Mouse (Mus musculus): ENCODE data around the gene Srp14. TPM values are rescaled to one million over a fixed set of nuclear protein-coding genes. Genes with fewer than 3 reads are reported as not detected.

Srp14 gene
- polyA plus RNA-seq, 1 experiment: 142 TPM

DNA sequence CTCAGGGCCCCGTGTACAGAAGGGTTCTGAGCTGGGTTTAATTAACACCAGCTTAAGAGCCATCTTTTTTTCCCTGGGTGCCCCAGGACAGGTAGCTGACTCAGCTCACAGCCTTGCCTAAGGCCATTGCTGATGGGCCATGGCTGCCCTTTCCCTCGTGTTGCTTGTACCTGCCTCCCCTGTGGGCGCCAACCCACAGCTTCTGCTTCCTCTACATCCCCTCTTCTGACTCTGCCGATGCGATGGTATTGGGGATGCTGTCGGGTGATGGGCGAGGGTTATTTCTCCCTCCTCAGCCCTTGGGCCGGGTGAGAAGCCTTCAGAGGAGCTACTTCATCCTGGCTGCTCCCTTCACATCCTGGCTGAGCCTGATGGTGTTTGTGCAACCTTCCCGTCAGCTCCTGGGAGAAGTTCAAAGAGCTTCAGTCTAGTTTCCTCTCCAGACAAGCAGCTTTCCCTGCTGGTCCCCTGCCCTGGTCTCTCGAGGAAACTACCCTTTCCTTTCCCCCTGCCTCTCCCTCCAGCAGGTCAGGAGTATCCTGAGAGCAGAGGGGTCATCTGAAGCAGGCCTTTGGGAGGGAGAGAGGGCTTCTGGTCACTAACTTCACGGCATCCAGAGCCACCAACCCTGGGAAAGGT, 32.4 kb upstream of the Srp14 start:
- H3K4me1 ChIP-seq (ENCODE audit: control insufficient read depth, insufficient read depth, low read length): no peaks in the 10 kb centered on the region
- WGBS: 21% methylated on average over 11 of the region's 11 CpGs
- TF ChIP-seq POLR2A (IDR thresholded peaks at IDR 0.05; ENCODE audit: borderline replicate concordance, control insufficient read depth, low read depth, low read length) (no peak), CTCF (IDR thresholded peaks at IDR 0.05; ENCODE audit: control insufficient read depth, insufficient read depth, low read length) (no peak)
- no peak overlapping the region for H3K27ac ChIP-seq (ENCODE audit: control insufficient read depth, insufficient read depth, low read depth, low read length, poor library complexity)
- H3K4me3 ChIP-seq (replicated peaks; ENCODE audit: control insufficient read depth, low read depth, low read length): no peak overlapping the region

DNA sequence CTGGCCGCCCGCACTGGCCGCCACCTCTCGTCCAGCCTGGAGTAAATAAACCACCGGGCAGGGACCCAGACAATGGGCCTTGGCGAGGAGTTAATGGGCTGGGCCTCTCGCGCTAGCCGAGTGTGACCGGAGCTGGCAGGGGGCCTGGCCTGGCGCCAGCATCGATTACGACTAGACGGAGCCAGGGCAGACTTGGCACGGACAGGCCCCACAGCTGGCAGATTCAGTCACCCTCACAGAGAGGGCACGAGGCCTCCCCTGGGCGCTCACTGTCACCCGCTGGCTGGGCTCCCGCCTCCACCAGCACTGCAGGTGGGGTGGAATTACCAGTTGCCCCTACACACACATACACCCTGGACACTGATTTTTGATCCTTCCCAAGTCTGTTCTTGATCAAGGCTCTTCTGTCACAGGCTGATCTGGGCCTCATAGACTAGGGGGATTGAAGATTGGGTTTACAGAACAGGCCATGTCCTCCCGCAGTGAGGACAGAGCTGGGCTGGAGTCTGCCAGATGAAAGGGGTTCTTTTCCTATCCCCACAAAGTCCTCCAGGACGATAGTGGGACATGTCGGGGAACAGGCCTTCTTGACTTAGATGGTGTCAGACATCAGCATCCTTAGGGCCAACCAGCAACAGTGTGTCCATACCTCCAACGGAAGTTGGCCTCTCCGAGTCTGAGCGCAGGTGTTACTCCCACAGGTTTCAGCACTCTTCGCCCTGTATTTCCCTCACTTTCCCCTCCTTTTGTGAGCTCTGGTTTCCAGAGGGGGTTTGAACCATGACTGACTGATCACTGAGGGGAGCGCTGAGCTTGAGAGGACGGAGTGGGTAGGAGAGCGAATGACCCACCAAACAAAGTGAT, 31.2 kb upstream of the Srp14 start:
- no peak overlapping the region; the same call in 1 of the 2 replicates for H3K27ac ChIP-seq (ENCODE audit: control insufficient read depth, insufficient read depth, low read depth, low read length, poor library complexity)
- no peaks in the 10 kb centered on the region for H3K4me1 ChIP-seq (ENCODE audit: control insufficient read depth, insufficient read depth, low read length)
- TF ChIP-seq POLR2A (IDR thresholded peaks at IDR 0.05; ENCODE audit: borderline replicate concordance, control insufficient read depth, low read depth, low read length): no peak
- no peak for TF ChIP-seq CTCF (IDR thresholded peaks at IDR 0.05; ENCODE audit: control insufficient read depth, insufficient read depth, low read length)
- no peak overlapping the region for H3K4me3 ChIP-seq (replicated peaks; ENCODE audit: control insufficient read depth, low read depth, low read length)
- 83% methylated on average over 29 of the region's 29 CpGs for WGBS

DNA sequence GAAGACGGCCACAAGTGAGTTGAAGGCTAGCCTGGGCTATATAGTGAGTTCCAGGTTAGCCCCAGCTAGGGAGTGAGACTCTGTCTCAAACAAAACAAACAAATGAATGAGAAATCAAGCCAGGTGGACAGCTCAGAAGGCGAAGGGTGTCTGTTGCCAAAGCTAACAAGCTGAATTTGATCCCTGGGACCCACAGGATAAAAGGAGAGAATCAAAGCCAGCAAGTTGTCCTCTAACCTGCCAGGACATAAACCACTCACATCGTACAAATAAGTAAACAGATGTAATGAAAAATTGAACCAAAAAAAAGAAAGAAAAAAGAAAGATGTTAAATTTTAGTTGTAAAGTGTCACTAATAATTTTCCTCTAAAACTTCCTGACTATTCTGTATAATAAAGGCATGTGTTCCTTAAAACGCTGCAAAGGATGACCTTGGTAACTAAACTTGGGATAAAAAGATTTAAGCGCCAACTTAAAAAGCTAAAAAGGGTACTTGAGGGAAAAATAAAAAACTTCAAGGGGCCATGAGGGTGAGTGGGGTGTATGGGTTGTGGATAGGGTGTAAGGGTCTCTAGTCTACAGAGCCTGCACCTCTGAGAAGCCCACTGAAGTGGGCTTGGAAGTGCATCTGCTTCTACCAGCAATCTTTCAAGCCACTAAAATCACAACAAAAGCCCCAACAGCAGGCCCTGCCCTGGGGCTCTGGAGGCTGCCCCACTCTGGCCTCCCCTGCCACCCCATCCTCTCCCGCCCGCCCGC, 30.4 kb upstream of the Srp14 start:
- no peak overlapping the region for H3K4me3 ChIP-seq (replicated peaks; ENCODE audit: control insufficient read depth, low read depth, low read length)
- TF ChIP-seq POLR2A (IDR thresholded peaks at IDR 0.05; ENCODE audit: borderline replicate concordance, control insufficient read depth, low read depth, low read length) (no peak), CTCF (IDR thresholded peaks at IDR 0.05; ENCODE audit: control insufficient read depth, insufficient read depth, low read length) (no peak)
- no peak overlapping the region for H3K27ac ChIP-seq (ENCODE audit: control insufficient read depth, insufficient read depth, low read depth, low read length, poor library complexity)
- WGBS: 88% methylated on average over 8 of the region's 8 CpGs
- no peaks in the 10 kb centered on the region for H3K4me1 ChIP-seq (ENCODE audit: control insufficient read depth, insufficient read depth, low read length)

DNA sequence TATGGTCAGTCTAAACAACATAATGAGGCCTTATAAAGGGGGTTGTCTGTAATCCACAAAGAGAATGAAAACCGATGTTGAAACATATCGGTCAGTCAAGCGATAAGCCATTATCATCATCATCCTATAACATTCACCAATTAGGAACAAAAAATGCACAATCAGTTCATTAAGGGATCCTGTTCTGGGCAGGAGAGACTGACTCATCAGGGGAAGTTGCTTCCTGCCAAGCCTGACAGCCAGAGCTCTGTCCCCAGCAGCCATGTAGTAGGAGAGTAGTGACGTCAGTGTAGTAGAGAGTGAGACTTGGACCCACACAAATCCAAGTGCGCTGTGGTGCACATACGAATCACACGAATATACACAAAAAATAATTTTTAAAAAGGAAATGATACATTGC, 27.6 kb upstream of the Srp14 start:
- 73% methylated on average over 7 of the region's 7 CpGs for WGBS
- TF ChIP-seq CTCF (IDR thresholded peaks at IDR 0.05; ENCODE audit: control insufficient read depth, insufficient read depth, low read length) (no peak), POLR2A (IDR thresholded peaks at IDR 0.05; ENCODE audit: borderline replicate concordance, control insufficient read depth, low read depth, low read length) (no peak)
- H3K4me3 ChIP-seq (replicated peaks; ENCODE audit: control insufficient read depth, low read depth, low read length): no peak overlapping the region

DNA sequence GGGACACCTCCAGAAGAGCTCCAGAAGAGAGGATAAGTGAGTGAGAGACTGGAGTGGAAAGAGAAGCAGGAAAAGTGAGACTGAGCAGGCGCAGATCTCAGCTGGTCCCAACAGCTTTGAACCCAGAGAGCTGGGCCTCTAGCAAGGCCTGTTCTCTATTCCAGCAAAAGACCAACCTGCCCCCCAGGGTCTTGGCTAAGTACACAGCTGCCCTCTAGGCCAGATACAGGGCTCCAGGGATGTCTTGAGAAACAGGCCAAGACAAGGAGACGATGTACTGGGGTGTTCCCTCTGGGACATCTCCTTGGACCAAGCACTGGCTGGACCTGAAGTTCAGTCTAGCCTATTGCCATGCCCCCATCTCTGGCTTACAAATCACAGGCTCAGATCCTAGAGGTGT, 20.7 kb upstream of the Srp14 start:
- H3K27ac ChIP-seq (ENCODE audit: control insufficient read depth, insufficient read depth, low read depth, low read length, poor library complexity): no peak overlapping the region
- H3K4me3 ChIP-seq (replicated peaks; ENCODE audit: control insufficient read depth, low read depth, low read length): no peak overlapping the region
- H3K4me1 ChIP-seq (ENCODE audit: control insufficient read depth, insufficient read depth, low read length): no peaks in the 10 kb centered on the region; the same call in 1 of the 2 replicates
- 69% methylated on average over 2 of the region's 2 CpGs for WGBS
- TF ChIP-seq POLR2A (IDR thresholded peaks at IDR 0.05; ENCODE audit: borderline replicate concordance, control insufficient read depth, low read depth, low read length) (no peak), CTCF (IDR thresholded peaks at IDR 0.05; ENCODE audit: control insufficient read depth, insufficient read depth, low read length) (no peak)

More for the DNA sequence above, 27.6 kb upstream of the Srp14 start:
- Histone ChIP-seq H3K4me1 (ENCODE audit: control insufficient read depth, insufficient read depth, low read length) (no peaks in the 10 kb centered on the region; the same call in 1 of the 2 replicates), H3K27ac (ENCODE audit: control insufficient read depth, insufficient read depth, low read depth, low read length, poor library complexity) (no peak overlapping the region)

DNA sequence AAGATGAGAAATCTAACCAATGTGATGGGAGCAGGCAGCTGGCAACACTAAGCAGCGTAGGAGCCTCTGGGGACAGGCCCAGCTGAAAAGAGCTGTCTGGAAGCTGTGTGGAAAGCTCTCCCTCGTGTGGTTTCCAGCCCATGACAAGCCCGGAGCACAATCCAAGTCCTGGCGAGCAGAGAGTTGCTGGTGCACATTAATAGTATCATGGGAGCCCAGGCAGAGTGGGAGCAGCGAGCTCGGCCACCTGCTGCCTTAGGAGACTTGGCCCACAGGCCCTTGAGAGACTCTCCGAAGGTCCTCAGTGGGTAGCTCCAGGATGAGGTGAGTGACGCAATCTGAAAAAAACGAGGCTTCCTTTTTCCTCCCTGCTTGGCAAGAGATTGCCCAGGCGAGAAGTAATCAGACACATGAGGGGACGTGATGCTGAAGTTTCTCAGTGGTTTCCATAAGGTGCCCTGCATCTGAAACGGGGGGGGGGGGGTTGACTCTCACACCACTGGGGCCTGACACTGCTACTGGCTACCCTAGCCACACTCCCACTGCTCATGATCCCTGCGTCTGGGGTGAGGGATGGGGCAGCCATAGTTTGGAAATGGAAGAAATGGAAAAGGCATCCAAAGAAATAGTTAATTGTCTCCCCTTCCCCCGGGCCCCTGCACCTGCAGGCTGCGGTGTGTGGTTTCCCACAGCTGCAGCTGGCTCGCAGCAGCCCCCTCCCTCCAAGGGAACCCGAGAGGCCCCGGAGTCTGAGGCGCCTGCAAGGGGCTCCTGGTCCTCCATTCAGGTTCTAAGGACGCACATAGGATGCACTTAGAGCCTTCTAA, 19.8 kb upstream of the Srp14 start:
- TF ChIP-seq POLR2A (IDR thresholded peaks at IDR 0.05; ENCODE audit: borderline replicate concordance, control insufficient read depth, low read depth, low read length) (no peak), CTCF (IDR thresholded peaks at IDR 0.05; ENCODE audit: control insufficient read depth, insufficient read depth, low read length) (no peak)

DNA sequence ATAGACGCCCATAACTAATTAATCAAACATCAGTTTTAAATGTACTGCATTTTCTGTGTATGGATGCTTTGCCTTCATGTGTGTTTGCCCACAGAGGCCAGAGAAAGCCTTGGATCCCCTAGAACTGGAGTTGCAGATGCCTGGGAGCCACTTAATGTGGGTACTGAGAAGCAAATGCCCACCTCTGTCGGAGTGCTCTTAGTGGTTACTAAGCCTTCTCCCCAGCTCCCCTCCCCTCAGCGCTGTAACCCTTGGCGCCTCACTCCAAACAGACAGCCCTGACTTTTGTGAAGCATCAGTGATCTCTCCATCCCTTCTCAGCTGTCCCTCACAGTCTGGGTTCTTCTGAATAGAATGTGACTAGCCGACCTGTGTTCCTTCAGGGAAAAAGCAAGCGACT, 19.0 kb upstream of the Srp14 start:
- TF ChIP-seq POLR2A (IDR thresholded peaks at IDR 0.05; ENCODE audit: borderline replicate concordance, control insufficient read depth, low read depth, low read length) (no peak), CTCF (IDR thresholded peaks at IDR 0.05; ENCODE audit: control insufficient read depth, insufficient read depth, low read length) (no peak)
- H3K4me1 ChIP-seq (ENCODE audit: control insufficient read depth, insufficient read depth, low read length): no peaks in the 10 kb centered on the region; the same call in 1 of the 2 replicates
- no peak overlapping the region for H3K27ac ChIP-seq (ENCODE audit: control insufficient read depth, insufficient read depth, low read depth, low read length, poor library complexity)
- WGBS: 66% methylated on average over 6 of the region's 6 CpGs
- H3K4me3 ChIP-seq (replicated peaks; ENCODE audit: control insufficient read depth, low read depth, low read length): no peak overlapping the region

More for the DNA sequence above, 19.8 kb upstream of the Srp14 start:
- no peak overlapping the region; the same call in 1 of the 2 replicates for H3K27ac ChIP-seq (ENCODE audit: control insufficient read depth, insufficient read depth, low read depth, low read length, poor library complexity)
- 3% methylated on average over 20 of the region's 20 CpGs for WGBS
- H3K4me3 ChIP-seq (replicated peaks; ENCODE audit: control insufficient read depth, low read depth, low read length): no peak overlapping the region
- H3K4me1 ChIP-seq (ENCODE audit: control insufficient read depth, insufficient read depth, low read length): no peaks in the 10 kb centered on the region; the same call in 1 of the 2 replicates
